Mouse (Mus musculus) forebrain, embryonic 12.5 days (tissue): ENCODE measurements around the gene Foxr1. TPM values are rescaled to one million over a fixed set of nuclear protein-coding genes. Genes with fewer than 3 reads are reported as not detected.
"Not testable (repeated sequence)": the region's sequence is repeated elsewhere in the genome, so short reads cannot be mapped to it uniquely, and the experiment has no call there.

Source experiments
- ATAC-seq: fragments of 200-750 bp; cut with Nextera tagmentation; 2 replicates; pipeline ENCODE4 v1.8.0; 2017; ENCODE audit warnings: moderate TSS enrichment; ENCODE audit not compliant: low FRiP score
- H3K27ac ChIP-seq: fragments of 300-500 bp; sonication (generic); 2 replicates; pipeline ENCODE4 v1.5.1; 2016; ENCODE audit warnings: mild to moderate bottlenecking
- H3K27me3 ChIP-seq: fragments of 300-500 bp; sonication (generic); 2 replicates; pipeline ENCODE4 v1.6.1; 2016; ENCODE audit warnings: mild to moderate bottlenecking
- H3K36me3 ChIP-seq: fragments of 300-500 bp; sonication (generic); replicated peaks from 2 replicates; pipeline ENCODE4 v1.6.1; 2016; ENCODE audit warnings: mild to moderate bottlenecking
- H3K4me1 ChIP-seq: fragments of 300-500 bp; sonication (generic); 2 replicates; pipeline ENCODE4 v1.6.1; 2016
- H3K4me2 ChIP-seq: fragments of 300-500 bp; sonication (generic); 2 replicates; pipeline ENCODE4 v1.6.1; 2016; ENCODE audit warnings: mild to moderate bottlenecking, moderate library complexity
- H3K4me3 ChIP-seq: fragments of 300-500 bp; sonication (generic); replicated peaks from 2 replicates; pipeline ENCODE4 v1.5.1; 2016; ENCODE audit warnings: mild to moderate bottlenecking
- H3K9ac ChIP-seq: fragments of 300-500 bp; sonication (generic); 2 replicates; pipeline ENCODE4 v1.6.1; 2016; ENCODE audit warnings: mild to moderate bottlenecking
- H3K9me3 ChIP-seq: fragments of 300-500 bp; sonication (generic); 2 replicates; pipeline ENCODE4 v1.6.1; 2016
- WGBS: fragments of 180-500 bp; shearing (Covaris S2); methylation state at CpG from one replicate; pipeline ENCODE4 v1.1.7; 2016; 5-methylcytosine and 5-hydroxymethylcytosine counted together
- polyA plus RNA-seq: library from polyadenylated mRNA; unstranded; fragments of >200 nt; fragmentation: Nextera tagmentation; extraction: Ambion mirVana; gene quantifications from 2 replicates; pipeline ENCODE4 v1.2.1, GENCODE M21; 2016

Foxr1 gene
- polyA plus RNA-seq, 1 experiment from 2014 or later = not detected

- Histone ChIP-seq H3K36me3 (no peaks in the 10 kb centered on the region), H3K9ac (peak overlapping the region; percentile 8; the same call in 1 of the 2 replicates), H3K4me2 (no peak overlapping the region), H3K4me3 (no peak overlapping the region), H3K9me3 (no peaks in the 10 kb centered on the region), H3K4me1 (peaks cover 11% of the 10 kb centered on the region; the same call in 1 of the 2 replicates), H3K27me3 (no peaks in the 10 kb centered on the region), H3K27ac (no peak overlapping the region)
- ATAC-seq = no peak
- 59% methylated on average over 2 of the region's 2 CpGs for WGBS
Observed at GRCm38 (mm10) chr9:44468800-44469199, 27.9 kb upstream of the Foxr1 start.

GRCm38 (mm10) chr9:44468224-44468623, 27.3 kb upstream of the Foxr1 start:
- 68% methylated on average over 7 of the region's 7 CpGs for WGBS
- ATAC-seq = no peak
- no peak overlapping the region; the same call in 1 of the 2 replicates for H3K9ac ChIP-seq

GRCm38 (mm10) chr9:44461950-44462349, 21.0 kb upstream of the Foxr1 start:
- no peaks in the 10 kb centered on the region for H3K27me3 ChIP-seq
- WGBS = 90% methylated on average over 5 of the region's 5 CpGs
- peaks cover 14% of the 10 kb centered on the region for H3K4me1 ChIP-seq
- H3K4me3 ChIP-seq = no peak overlapping the region
- no peak overlapping the region for H3K4me2 ChIP-seq
- no peak overlapping the region for H3K9ac ChIP-seq
- no peaks in the 10 kb centered on the region for H3K9me3 ChIP-seq
- no peak for ATAC-seq
- no peak overlapping the region for H3K27ac ChIP-seq
- H3K36me3 ChIP-seq = no peaks in the 10 kb centered on the region

More at GRCm38 (mm10) chr9:44468224-44468623, 27.3 kb upstream of the Foxr1 start:
- Histone ChIP-seq H3K9me3 (no peaks in the 10 kb centered on the region), H3K4me3 (no peak overlapping the region), H3K27ac (no peak overlapping the region), H3K36me3 (no peaks in the 10 kb centered on the region), H3K27me3 (no peaks in the 10 kb centered on the region), H3K4me2 (no peak overlapping the region), H3K4me1 (peaks cover 11% of the 10 kb centered on the region; the same call in 1 of the 2 replicates)

- Histone ChIP-seq H3K9me3 (no peaks in the 10 kb centered on the region), H3K36me3 (no peaks in the 10 kb centered on the region), H3K27ac (peak overlapping the region; percentile 94), H3K27me3 (peaks cover 26% of the 10 kb centered on the region; the same call in 1 of the 2 replicates), H3K4me2 (peak overlapping the region; percentile 40), H3K4me3 (0 out of 2 replicates have a peak overlapping the region, but pooled peaks have one; percentile 4), H3K4me1 (peaks cover 39% of the 10 kb centered on the region), H3K9ac (peak overlapping the region; percentile 44; the same call in 1 of the 2 replicates)
- 1% methylated on average over 11 of the region's 11 CpGs for WGBS
- peak; percentile 97 for ATAC-seq
Observed at GRCm38 (mm10) chr9:44457035-44457742, 16.3 kb upstream of the Foxr1 start.

- H3K27ac ChIP-seq = peak within 1 kb of the TSS; percentile 20; the same call in 1 of the 2 replicates
- ATAC-seq = no peak
- H3K4me2 ChIP-seq = no peak within 1 kb of the TSS; the same call in 1 of the 2 replicates
- H3K36me3 ChIP-seq = no peaks in the 10 kb centered on the region
- H3K9me3 ChIP-seq = no peaks in the 10 kb centered on the region
- peaks cover 39% of the 10 kb centered on the region for H3K4me1 ChIP-seq
- H3K27me3 ChIP-seq = peaks cover 27% of the 10 kb centered on the region; the same call in 1 of the 2 replicates
- no peak within 1 kb of the TSS for H3K4me3 ChIP-seq
- WGBS = 23% methylated on average over 4 of the region's 4 CpGs
- peak within 1 kb of the TSS; percentile 12; the same call in 1 of the 2 replicates for H3K9ac ChIP-seq
Observed at GRCm38 (mm10) chr9:44454891-44455220, 13.9 kb upstream of the Foxr1 start, which contains the start of gene Upk2. Upk2 (minus strand) TSS chr9:44454976.

GRCm38 (mm10) chr9:44454132-44454890, 13.4 kb upstream of the Foxr1 start:
- Histone ChIP-seq H3K36me3 (no peaks in the 10 kb centered on the region), H3K4me1 (peaks cover 39% of the 10 kb centered on the region), H3K27me3 (peaks cover 27% of the 10 kb centered on the region; the same call in 1 of the 2 replicates), H3K9me3 (no peaks in the 10 kb centered on the region), H3K27ac (peak overlapping the region; percentile 20; the same call in 1 of the 2 replicates), H3K4me2 (no peak overlapping the region), H3K9ac (peak overlapping the region; percentile 12; the same call in 1 of the 2 replicates), H3K4me3 (no peak overlapping the region)
- peak; percentile 69 for ATAC-seq
- 8% methylated on average over 14 of the region's 14 CpGs for WGBS

- Histone ChIP-seq H3K9ac (no peak overlapping the region), H3K27me3 (peaks cover 27% of the 10 kb centered on the region; the same call in 1 of the 2 replicates), H3K36me3 (no peaks in the 10 kb centered on the region), H3K27ac (no peak overlapping the region), H3K4me1 (peaks cover 10% of the 10 kb centered on the region), H3K9me3 (no peaks in the 10 kb centered on the region), H3K4me3 (no peak overlapping the region), H3K4me2 (no peak overlapping the region)
- no peak for ATAC-seq
Observed at GRCm38 (mm10) chr9:44450387-44450786, 9.5 kb upstream of the Foxr1 start.

- H3K4me2 ChIP-seq, ATAC-seq, H3K4me1 ChIP-seq, H3K9ac ChIP-seq, H3K36me3 ChIP-seq, H3K9me3 ChIP-seq, H3K4me3 ChIP-seq, H3K27ac ChIP-seq, H3K27me3 ChIP-seq: not testable (repeated sequence)
- WGBS = 79% methylated on average over 7 of the region's 7 CpGs
Observed at GRCm38 (mm10) chr9:44444402-44445025, 3.6 kb upstream of the Foxr1 start.

- H3K9me3 ChIP-seq = no peaks in the 10 kb centered on the region
- no peak overlapping the region for H3K4me2 ChIP-seq
- H3K27ac ChIP-seq = no peak overlapping the region
- H3K9ac ChIP-seq = no peak overlapping the region
- H3K36me3 ChIP-seq = no peaks in the 10 kb centered on the region
- no peak for ATAC-seq
- peaks cover 10% of the 10 kb centered on the region; the same call in 1 of the 2 replicates for H3K4me1 ChIP-seq
- 86% methylated on average over 6 of the region's 6 CpGs for whole genome bisulfite sequencing
- H3K4me3 ChIP-seq = no peak overlapping the region
- H3K27me3 ChIP-seq = no peaks in the 10 kb centered on the region
Observed at GRCm38 (mm10) chr9:44435747-44436146, 5.2 kb downstream of the Foxr1 start.

GRCm38 (mm10) chr9:44432577-44433185, 8.3 kb downstream of the Foxr1 start:
- Histone ChIP-seq H3K4me3 (no peak overlapping the region), H3K9ac (no peak overlapping the region), H3K27ac (no peak overlapping the region), H3K4me1 (peaks cover 10% of the 10 kb centered on the region; the same call in 1 of the 2 replicates), H3K27me3 (no peaks in the 10 kb centered on the region), H3K4me2 (no peak overlapping the region), H3K9me3 (no peaks in the 10 kb centered on the region), H3K36me3 (no peaks in the 10 kb centered on the region)
- ATAC-seq = no peak
- WGBS = 57% methylated on average over 5 of the region's 5 CpGs

- Histone ChIP-seq H3K9ac (no peak overlapping the region), H3K27ac (no peak overlapping the region), H3K4me1 (0 out of 2 replicates have a peak, but pooled peaks cover under 1% of the 10 kb centered on the region), H3K36me3 (no peaks in the 10 kb centered on the region), H3K9me3 (no peaks in the 10 kb centered on the region; the same call in 1 of the 2 replicates), H3K4me3 (no peak overlapping the region), H3K4me2 (no peak overlapping the region), H3K27me3 (no peaks in the 10 kb centered on the region)
- ATAC-seq = no peak
- WGBS = 94% methylated on average over 4 of the region's 4 CpGs
Observed at GRCm38 (mm10) chr9:44423576-44423975, 17.4 kb downstream of the Foxr1 start.
